Mouse (Mus musculus) gastrocnemius, adult 8-10 months (tissue): Measurements from ENCODE around the gene Rpl13. TPM values are rescaled to one million over a fixed set of nuclear protein-coding genes. Genes with fewer than 3 reads are reported as not detected.

Experiments
- DNase-seq, 2 experiments: peaks; one replicate each; pipeline ENCODE4 v3.0.0; 2022; ENCODE audit warnings: low spot score in 2 of 2
- microRNA-seq: library from miRNA; unstranded; fragments of <30 nt; microRNA quantifications from one replicate; pipeline ENCODE4 v1.2.0, GENCODE M21; 2022
- total RNA-seq, 4 experiments: library from RNA; stranded (reverse); gene quantifications; 2 replicates each; pipeline ENCODE4 v1.2.4; 2022

Gene Rpl13
- total RNA-seq, 4 experiments from 2014 or later: 382 to 564 (median 462) TPM

DNA sequence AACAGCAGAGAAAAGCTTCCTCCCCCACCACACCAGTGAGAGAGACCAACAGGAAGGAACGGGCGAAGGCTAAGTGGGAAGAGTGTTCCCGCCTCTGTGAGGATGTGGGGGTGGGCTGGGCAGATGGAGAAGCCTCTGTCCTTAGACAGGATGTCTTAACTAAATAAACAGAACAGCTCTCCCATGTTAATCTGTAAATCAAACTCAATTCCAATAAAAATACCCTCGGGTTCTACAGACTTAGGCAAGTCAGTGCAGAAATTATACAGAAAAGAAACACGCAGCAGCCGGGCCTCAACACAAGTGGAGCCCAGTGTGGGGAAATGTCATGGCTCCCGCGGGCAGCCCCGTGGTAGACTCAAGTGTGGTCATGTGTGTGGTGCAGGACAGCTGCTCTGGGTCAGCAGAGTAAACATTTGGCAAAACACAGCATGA, 48.6 kb downstream of the Rpl13 start:
- no peak for DNase-seq

Small RNAs within 50 kb of the gene (microRNA-seq; reads per million reads assigned to microRNA genes)
- gene Mir7079 (not detected), gene Mir7080 (not detected)

Other genes with a start within 250 kb of the Rpl13 start
- 10 to 100 TPM; 55.0 to 63.5 (median 62.4) TPM for gene Ankrd11, start 60.1 kb upstream of the Rpl13 start, total RNA-seq
- gene Spg7, start 39.4 kb upstream of the Rpl13 start, total RNA-seq: 10 to 100 TPM; 74.1 to 81.0 (median 77.4) TPM
- under 1 TPM in 1 of 4 experiments, not detected in 3; 0.24 TPM for gene Cpne7, start 15.0 kb downstream of the Rpl13 start, total RNA-seq
- 1 to 10 TPM in 2 of 4 experiments, under 1 TPM in 2; 0.58 to 2.9 (median 0.88) TPM for gene Sult5a1, start 56.0 kb downstream of the Rpl13 start, total RNA-seq
- 10 to 100 TPM in 2 of 4 experiments, 1 to 10 TPM in 2; 5.6 to 14.7 (median 9.7) TPM for gene Dpep1, start 83.9 kb downstream of the Rpl13 start, total RNA-seq
- 10 to 100 TPM; 51.5 to 60.8 (median 56.0) TPM for gene Chmp1a, start 110.4 kb downstream of the Rpl13 start, total RNA-seq
- 1 to 10 TPM in 1 of 4 experiments, under 1 TPM in 3; 0.12 to 1.6 (median 0.58) TPM for gene Spata33, start 110.5 kb downstream of the Rpl13 start, total RNA-seq
- 10 to 100 TPM in 3 of 4 experiments, 1 to 10 TPM in 1; 9.7 to 14.3 (median 12.0) TPM for gene Cdk10, start 122.5 kb downstream of the Rpl13 start, total RNA-seq
- 1 to 10 TPM in 3 of 4 experiments, under 1 TPM in 1; 0.97 to 1.8 (median 1.3) TPM for gene Spata2l, start 133.9 kb downstream of the Rpl13 start, total RNA-seq
- gene Zfp276, start 151.8 kb downstream of the Rpl13 start, total RNA-seq: 1 to 10 TPM; 3.8 to 8.4 (median 5.4) TPM
- 10 to 100 TPM; 13.7 to 22.6 (median 21.7) TPM for gene Vps9d1, start 152.0 kb downstream of the Rpl13 start, total RNA-seq
- gene Fanca, start 216.2 kb downstream of the Rpl13 start, total RNA-seq: not detected
- under 1 TPM in 3 of 4 experiments, not detected in 1; 0.16 to 0.22 (median 0.20) TPM for gene Spire2, start 230.4 kb downstream of the Rpl13 start, total RNA-seq